Mouse (Mus musculus) embryonic facial prominence, embryonic 10.5 days (tissue): ENCODE data around the gene Runx3. TPM values are rescaled to one million over a fixed set of nuclear protein-coding genes. Genes with fewer than 3 reads are reported as not detected.

Experiments
- DNase-seq: peaks from one replicate; pipeline ENCODE4 v3.0.0-alpha.2; 2017; ENCODE audit warnings: low spot score
- H3K27ac ChIP-seq: fragments of 300-500 bp; sonication (generic); replicated peaks from 2 replicates; pipeline ENCODE4 v1.5.1; 2016; ENCODE audit warnings: mild to moderate bottlenecking
- H3K27me3 ChIP-seq: fragments of 300-500 bp; sonication (generic); replicated peaks from 2 replicates; pipeline ENCODE4 v1.6.1; 2016; ENCODE audit warnings: low read depth, mild to moderate bottlenecking; ENCODE audit not compliant: poor library complexity, severe bottlenecking
- H3K36me3 ChIP-seq: fragments of 300-500 bp; sonication (generic); replicated peaks from 2 replicates; pipeline ENCODE4 v1.6.1; 2016; ENCODE audit warnings: mild to moderate bottlenecking, moderate library complexity
- H3K4me1 ChIP-seq: fragments of 300-500 bp; sonication (generic); 2 replicates; pipeline ENCODE4 v1.6.1; 2016
- H3K4me3 ChIP-seq: fragments of 300-500 bp; sonication (generic); 2 replicates; pipeline ENCODE4 v1.5.1; 2016; ENCODE audit warnings: mild to moderate bottlenecking, moderate library complexity
- H3K9me3 ChIP-seq: fragments of 300-500 bp; sonication (generic); 2 replicates; pipeline ENCODE4 v1.6.1; 2016; ENCODE audit warnings: mild to moderate bottlenecking
- WGBS: fragments of 180-500 bp; shearing (Covaris S2); methylation state at CpG from one replicate; pipeline ENCODE4 v1.1.7; 2016; 5-methylcytosine and 5-hydroxymethylcytosine counted together
- polyA plus RNA-seq: library from polyadenylated mRNA; unstranded; fragments of >200 nt; fragmentation: Nextera tagmentation; extraction: Ambion mirVana; gene quantifications from 2 replicates; pipeline ENCODE4 v1.2.1, GENCODE M21; 2016

Gene Runx3
- polyA plus RNA-seq, 1 experiment from 2014 or later, result 0.04 TPM

- no peaks in the 10 kb centered on the region for H3K36me3 ChIP-seq
- WGBS, result 58% methylated on average over 10 of the region's 10 CpGs
- peaks cover 75% of the 10 kb centered on the region for H3K27me3 ChIP-seq
- no peak overlapping the region for H3K4me3 ChIP-seq
- H3K4me1 ChIP-seq, result peaks cover 24% of the 10 kb centered on the region
- 0 out of 2 replicates have a peak overlapping the region, but pooled peaks have one; percentile 19 for H3K27ac ChIP-seq
- no peak for DNase-seq
- no peaks in the 10 kb centered on the region for H3K9me3 ChIP-seq
Observed at GRCm38 (mm10) chr4:135136612-135137011, 16.2 kb downstream of the Runx3 start.

GRCm38 (mm10) chr4:135140647-135141515 is 20.4 kb downstream of the Runx3 start:
- Histone ChIP-seq H3K36me3 (no peaks in the 10 kb centered on the region), H3K27me3 (peaks cover 100% of the 10 kb centered on the region), H3K4me3 (peak overlapping the region; percentile 32), H3K9me3 (no peaks in the 10 kb centered on the region), H3K27ac (peak overlapping the region; percentile 59), H3K4me1 (peaks cover 47% of the 10 kb centered on the region)
- DNase-seq, result peak; percentile 59
- WGBS, result under 1% methylated on average over 25 of the region's 25 CpGs

GRCm38 (mm10) chr4:135141720-135142119 is 21.3 kb downstream of the Runx3 start:
- peaks cover 100% of the 10 kb centered on the region for H3K27me3 ChIP-seq
- no peak overlapping the region for H3K4me3 ChIP-seq
- DNase-seq, result no peak
- no peaks in the 10 kb centered on the region for H3K36me3 ChIP-seq
- no peak overlapping the region for H3K27ac ChIP-seq
- no peaks in the 10 kb centered on the region for H3K9me3 ChIP-seq
- 5% methylated on average over 13 of the region's 13 CpGs for WGBS
- peaks cover 48% of the 10 kb centered on the region for H3K4me1 ChIP-seq

- WGBS, result 12% methylated on average over 15 of the region's 15 CpGs
- Histone ChIP-seq H3K9me3 (no peaks in the 10 kb centered on the region), H3K27me3 (peaks cover 100% of the 10 kb centered on the region), H3K27ac (peak overlapping the region; percentile 63), H3K36me3 (no peaks in the 10 kb centered on the region), H3K4me1 (peaks cover 44% of the 10 kb centered on the region), H3K4me3 (peak overlapping the region; percentile 34; the same call in 1 of the 2 replicates)
- DNase-seq, result peak; percentile 61
Observed at GRCm38 (mm10) chr4:135146734-135147133, 26.3 kb downstream of the Runx3 start.

- Histone ChIP-seq H3K36me3 (no peaks in the 10 kb centered on the region), H3K4me1 (peaks cover 53% of the 10 kb centered on the region), H3K27ac (no peak overlapping the region), H3K27me3 (peaks cover 100% of the 10 kb centered on the region), H3K4me3 (no peak overlapping the region), H3K9me3 (no peaks in the 10 kb centered on the region)
- no peak for DNase-seq
- 2% methylated on average over 7 of the region's 7 CpGs for WGBS
Observed at GRCm38 (mm10) chr4:135148660-135149059, 28.2 kb downstream of the Runx3 start.

- peak; percentile 89 for DNase-seq
- Histone ChIP-seq H3K27me3 (peaks cover 100% of the 10 kb centered on the region), H3K9me3 (no peaks in the 10 kb centered on the region), H3K4me1 (peaks cover 58% of the 10 kb centered on the region), H3K4me3 (peak overlapping the region; percentile 33), H3K27ac (no peak overlapping the region), H3K36me3 (no peaks in the 10 kb centered on the region)
- WGBS, result 1% methylated on average over 32 of the region's 32 CpGs
Observed at GRCm38 (mm10) chr4:135150031-135150801, 29.8 kb downstream of the Runx3 start.

GRCm38 (mm10) chr4:135151111-135151987 is 30.9 kb downstream of the Runx3 start:
- H3K4me1 ChIP-seq, result peaks cover 58% of the 10 kb centered on the region
- no peaks in the 10 kb centered on the region for H3K36me3 ChIP-seq
- H3K4me3 ChIP-seq, result no peak overlapping the region
- H3K27ac ChIP-seq, result no peak overlapping the region
- peaks cover 100% of the 10 kb centered on the region for H3K27me3 ChIP-seq
- DNase-seq, result peak; percentile 47
- WGBS, result 5% methylated on average over 34 of the region's 34 CpGs
- no peaks in the 10 kb centered on the region for H3K9me3 ChIP-seq

GRCm38 (mm10) chr4:135151988-135152594 is 31.6 kb downstream of the Runx3 start:
- WGBS, result under 1% methylated on average over 62 of the region's 63 CpGs
- H3K9me3 ChIP-seq, result no peaks in the 10 kb centered on the region
- DNase-seq, result peak; percentile 67
- no peaks in the 10 kb centered on the region for H3K36me3 ChIP-seq
- peaks cover 53% of the 10 kb centered on the region for H3K4me1 ChIP-seq
- no peak overlapping the region; the same call in 1 of the 2 replicates for H3K27ac ChIP-seq
- peak overlapping the region; percentile 54 for H3K4me3 ChIP-seq
- peaks cover 100% of the 10 kb centered on the region for H3K27me3 ChIP-seq

GRCm38 (mm10) chr4:135152834-135153259 is 32.4 kb downstream of the Runx3 start:
- Histone ChIP-seq H3K27ac (no peak overlapping the region), H3K4me1 (peaks cover 49% of the 10 kb centered on the region), H3K9me3 (no peaks in the 10 kb centered on the region), H3K4me3 (peak overlapping the region; percentile 54), H3K27me3 (peaks cover 100% of the 10 kb centered on the region), H3K36me3 (no peaks in the 10 kb centered on the region)
- WGBS, result under 1% methylated on average over 45 of the region's 45 CpGs
- DNase-seq, result peak; percentile 69

GRCm38 (mm10) chr4:135153260-135154088 is 33.0 kb downstream of the Runx3 start:
- Histone ChIP-seq H3K36me3 (no peaks in the 10 kb centered on the region), H3K27ac (no peak overlapping the region), H3K4me1 (peaks cover 52% of the 10 kb centered on the region), H3K4me3 (peak overlapping the region; percentile 54; the same call in 1 of the 2 replicates), H3K27me3 (peaks cover 100% of the 10 kb centered on the region), H3K9me3 (no peaks in the 10 kb centered on the region)
- WGBS, result 1% methylated on average over 39 of the region's 39 CpGs
- peak; percentile 67 for DNase-seq
